Mouse (Mus musculus) G1E (cell line): ENCODE data around the gene Slco1a4. TPM values are rescaled to one million over a fixed set of nuclear protein-coding genes. Genes with fewer than 3 reads are reported as not detected.
"Not testable (repeated sequence)": the region's sequence is repeated elsewhere in the genome, so short reads cannot be mapped to it uniquely, and the experiment has no call there.

ENCODE experiments used
- ATAC-seq: 2 replicates; pipeline ENCODE4 v1.8.0; 2016; ENCODE audit warnings: mild to moderate bottlenecking; ENCODE audit not compliant: insufficient number of reproducible peaks, poor library complexity, low FRiP score, severe bottlenecking; ENCODE audit errors: extremely low read depth
- DNase-seq: peaks from one replicate; pipeline ENCODE4 v3.0.0; 2012; ENCODE audit warnings: low spot score
- H3K27me3 ChIP-seq: 2 replicates; pipeline ENCODE4 v1.6.1; 2012; ENCODE audit warnings: mild to moderate bottlenecking, low read length, inconsistent platforms; ENCODE audit not compliant: insufficient read depth
- H3K36me3 ChIP-seq: replicated peaks from 2 replicates; pipeline ENCODE3; 2012; ENCODE audit warnings: mild to moderate bottlenecking, inconsistent platforms
- H3K4me1 ChIP-seq: 2 replicates; pipeline ENCODE4 v1.6.1; 2012; ENCODE audit warnings: low read depth, low read length, inconsistent platforms, mixed read lengths; ENCODE audit not compliant: insufficient read depth
- H3K4me3 ChIP-seq: 2 replicates; pipeline ENCODE4 v1.5.1; 2012; ENCODE audit warnings: low read depth, mild to moderate bottlenecking, inconsistent platforms, low read length, moderate library complexity, mixed read lengths
- H3K9me3 ChIP-seq: replicated peaks from 2 replicates; pipeline ENCODE4 v1.6.1; 2012; ENCODE audit warnings: inconsistent platforms
- CTCF ChIP-seq: IDR thresholded peaks from 2 replicates; pipeline ENCODE4 v1.5.1; 2012; ENCODE audit warnings: low read depth, low read length, inconsistent platforms, mixed read lengths
- GATA1 ChIP-seq: IDR thresholded peaks from 2 replicates; pipeline ENCODE4 v1.6.1; 2012; ENCODE audit warnings: borderline replicate concordance, low read length, inconsistent platforms, mixed read lengths
- GATA2 ChIP-seq: IDR thresholded peaks from 2 replicates; pipeline ENCODE4 v1.6.1; 2012; ENCODE audit warnings: low read depth, low read length, inconsistent platforms, borderline replicate concordance
- POLR2AphosphoS5 ChIP-seq: IDR thresholded peaks from 2 replicates; pipeline ENCODE4 v1.6.1; 2012; ENCODE audit warnings: low read depth, low read length, inconsistent platforms; ENCODE audit not compliant: insufficient replicate concordance
- TAL1 ChIP-seq: conservative IDR thresholded peaks from 2 replicates; pipeline ENCODE4 v1.6.1; 2012; ENCODE audit warnings: low read depth, low read length, inconsistent platforms, mixed read lengths
- polyA plus RNA-seq: library from polyadenylated mRNA; stranded (reverse); fragments of >175 nt; gene quantifications from 2 replicates; pipeline ENCODE4 v1.2.3, GENCODE M21; 2012
- total RNA-seq, 2 experiments: library from RNA; stranded (forward) in 1 of 2; stranded (reverse) in 1 of 2; fragments of 200-1000 nt in 1 of 2; fragments of >200 nt in 1 of 2; fragmentation: Nextera tagmentation in 1 of 2; gene quantifications; 2 replicates each; pipeline ENCODE4 v1.2.3; 2014 to 2017

The Slco1a4 gene
- not detected in 2 replicates for total RNA-seq (2014; fragmentation: Nextera tagmentation)
- 0.06 and 0.16 TPM in 2 replicates for total RNA-seq (2017)
- polyA plus RNA-seq = not detected in 2 replicates

GRCm38 (mm10) chr6:141856085-141856484, at the start of gene Slco1a4:
Gene Slco1a4 (minus strand): TSS chr6:141856199.
- Histone ChIP-seq H3K27me3 (no peaks in the 10 kb centered on the region), H3K36me3 (no peaks in the 10 kb centered on the region), H3K4me1 (no peaks in the 10 kb centered on the region), H3K4me3 (no peak within 1 kb of the TSS), H3K9me3 (no peaks in the 10 kb centered on the region)
- TF ChIP-seq GATA2 (no peak), POLR2AphosphoS5 (no peak), CTCF (no peak), GATA1 (no peak), TAL1 (no peak)
- no peak for DNase-seq
- ATAC-seq = no peak

GRCm38 (mm10) chr6:141898197-141898596, 42.2 kb upstream of the Slco1a4 start:
- H3K9me3 ChIP-seq = peaks cover 4% of the 10 kb centered on the region; the same call in 1 of the 2 replicates
- ATAC-seq (no peak), DNase-seq (no peak)
- no peak overlapping the region for H3K4me3 ChIP-seq
- no peaks in the 10 kb centered on the region for H3K4me1 ChIP-seq
- TF ChIP-seq GATA2 (no peak), POLR2AphosphoS5 (no peak), CTCF (no peak), GATA1 (no peak), TAL1 (no peak)
- H3K36me3 ChIP-seq = no peaks in the 10 kb centered on the region
- no peaks in the 10 kb centered on the region for H3K27me3 ChIP-seq

GRCm38 (mm10) chr6:141889723-141890122, 33.7 kb upstream of the Slco1a4 start:
- no peak for ATAC-seq
- no peaks in the 10 kb centered on the region for H3K36me3 ChIP-seq

GRCm38 (mm10) chr6:141888248-141888647, 32.2 kb upstream of the Slco1a4 start:
- DNase-seq = no peak
- H3K9me3 ChIP-seq = no peaks in the 10 kb centered on the region
- TF ChIP-seq TAL1 (no peak), CTCF (no peak), POLR2AphosphoS5 (no peak), GATA1 (no peak), GATA2 (no peak)
- ATAC-seq = no peak
- no peak overlapping the region for H3K4me3 ChIP-seq
- no peaks in the 10 kb centered on the region for H3K27me3 ChIP-seq
- H3K4me1 ChIP-seq = no peaks in the 10 kb centered on the region
- no peaks in the 10 kb centered on the region for H3K36me3 ChIP-seq

More at GRCm38 (mm10) chr6:141889723-141890122, 33.7 kb upstream of the Slco1a4 start:
- no peak for DNase-seq
- TF ChIP-seq CTCF (no peak), TAL1 (no peak), GATA2 (no peak), POLR2AphosphoS5 (no peak)
- Histone ChIP-seq H3K4me3 (no peak overlapping the region), H3K9me3 (no peaks in the 10 kb centered on the region), H3K4me1 (no peaks in the 10 kb centered on the region), H3K27me3 (no peaks in the 10 kb centered on the region)

- H3K4me1 ChIP-seq = no peaks in the 10 kb centered on the region
- TF ChIP-seq CTCF = no peak
- no peak for TF ChIP-seq POLR2AphosphoS5
- TF ChIP-seq TAL1 = no peak
- H3K36me3 ChIP-seq = no peaks in the 10 kb centered on the region
- H3K27me3 ChIP-seq = no peaks in the 10 kb centered on the region
- no peak overlapping the region for H3K4me3 ChIP-seq
- DNase-seq = no peak
- H3K9me3 ChIP-seq = no peaks in the 10 kb centered on the region
- ATAC-seq = no peak
Measured at GRCm38 (mm10) chr6:141882581-141882980, 26.6 kb upstream of the Slco1a4 start.

GRCm38 (mm10) chr6:141875742-141876141, 19.7 kb upstream of the Slco1a4 start:
- H3K27me3 ChIP-seq, H3K4me1 ChIP-seq, H3K4me3 ChIP-seq, DNase-seq, H3K9me3 ChIP-seq, H3K36me3 ChIP-seq, ATAC-seq: not testable (repeated sequence)

- Histone ChIP-seq H3K27me3 (no peaks in the 10 kb centered on the region), H3K4me3 (no peak overlapping the region), H3K36me3 (no peaks in the 10 kb centered on the region), H3K4me1 (no peaks in the 10 kb centered on the region), H3K9me3 (no peaks in the 10 kb centered on the region)
- no peak for ATAC-seq
- TF ChIP-seq GATA1 (no peak), TAL1 (no peak), CTCF (no peak), GATA2 (no peak), POLR2AphosphoS5 (no peak)
- no peak for DNase-seq
Measured at GRCm38 (mm10) chr6:141871711-141872110, 15.7 kb upstream of the Slco1a4 start.
